Mouse (Mus musculus) v-Abl transformed pro-B cells (cell line): ENCODE results near the gene Ldlrad3.

ENCODE experiments used
- in situ Hi-C, 2 experiments: fragments of 400-800 bp; cut with MboI; formaldehyde crosslinking; loops; one replicate each; pipeline ENCODE4 v1.15.1; 2025; ENCODE audit not compliant: unreplicated experiment in 2 of 2

Ldlrad3 gene

GRCm38 (mm10) chr2:102091516-102092350 is 94.5 kb downstream of the Ldlrad3 start:
- in situ Hi-C loops: loop anchor here in 1 of 2 experiments (10.0 kb wide), 1 partner anchor 203 kb away; no protein-coding TSS in a partner anchor

DNA sequence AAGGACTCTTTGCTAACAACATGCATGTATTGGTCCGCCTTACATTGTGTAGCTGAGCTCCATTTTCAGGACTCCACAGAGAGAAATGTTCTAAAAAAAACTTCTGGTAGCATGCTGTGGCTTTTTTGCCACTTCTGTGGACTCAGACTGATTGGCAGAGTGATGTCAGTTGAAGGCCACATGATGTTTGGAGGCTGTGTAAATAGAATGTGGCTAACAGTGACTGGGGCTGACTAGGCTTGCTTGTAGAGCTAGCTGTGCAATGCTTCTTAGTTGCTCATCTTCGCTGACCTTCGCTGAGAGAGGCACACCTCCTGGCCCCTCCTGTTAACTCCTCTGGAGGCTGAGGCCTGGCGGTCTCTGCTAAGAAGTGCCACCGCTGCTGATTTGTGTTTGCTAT is 98.4 kb downstream of the Ldlrad3 start:
- in situ Hi-C loops: no loop called here

DNA sequence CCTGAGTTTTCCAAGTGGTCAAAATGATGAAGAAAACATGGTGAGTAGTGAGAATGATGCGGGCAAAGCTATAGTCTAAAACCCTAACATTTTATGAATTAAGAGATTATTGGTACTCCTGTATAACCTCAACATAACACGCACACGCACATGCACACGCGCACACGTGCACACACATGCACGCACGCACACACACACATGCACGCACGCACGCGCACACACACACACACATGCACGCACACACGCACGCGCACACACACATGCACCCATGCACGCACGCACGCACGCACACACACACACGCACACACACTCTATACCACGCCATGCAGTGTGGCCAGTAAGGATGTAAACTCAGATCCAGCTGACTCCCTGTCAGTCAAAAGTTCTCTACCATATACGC is 99.6 kb downstream of the Ldlrad3 start:
- in situ Hi-C loops: no loop called here

DNA sequence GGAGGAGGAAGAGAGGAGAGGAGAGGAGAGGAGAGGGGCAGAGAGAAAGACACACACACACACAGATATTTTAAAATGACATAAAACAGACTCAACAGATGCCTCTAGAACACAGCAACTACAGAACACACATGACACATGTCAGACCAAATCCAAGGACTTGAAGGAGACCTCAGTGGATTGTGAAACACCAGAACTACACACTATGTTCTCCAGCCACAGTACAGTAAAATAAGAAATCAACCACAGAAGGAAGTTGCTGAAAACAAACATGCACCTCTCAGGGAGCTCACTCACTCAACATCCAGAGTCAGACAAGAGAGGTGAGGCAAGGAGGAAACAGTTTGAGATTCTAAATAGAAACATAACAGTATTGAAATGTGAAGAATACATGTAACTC is 103.4 kb downstream of the Ldlrad3 start:
- in situ Hi-C loops: no loop called here

DNA sequence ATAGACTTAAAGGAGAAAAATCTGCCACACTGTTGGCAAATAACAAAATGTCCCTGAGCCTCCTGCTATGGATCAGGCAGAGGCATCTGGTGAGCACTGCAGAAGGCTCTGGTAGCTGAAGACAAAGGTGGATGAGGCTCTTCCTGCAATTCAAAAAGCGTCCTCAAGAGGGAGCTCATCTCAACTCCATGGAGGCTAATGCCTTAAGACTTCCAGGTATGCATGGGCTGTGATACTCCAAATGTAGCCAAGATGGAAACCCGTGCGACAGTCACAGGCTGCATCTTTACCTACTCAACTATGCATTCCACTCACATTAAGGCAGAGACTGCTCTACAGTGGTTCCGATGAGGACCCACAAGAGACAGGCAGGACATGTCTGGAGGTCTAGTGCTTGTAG is 108.6 kb downstream of the Ldlrad3 start:
- in situ Hi-C loops: loop anchor here in 1 of 2 experiments (5.0 to 10.0 kb wide), 2 partner anchors 40 to 1417 kb away; no protein-coding TSS in a partner anchor

- in situ Hi-C loops: loop anchor here in 1 of 2 experiments (5.0 to 10.0 kb wide), 2 partner anchors 39 to 1419 kb away; no protein-coding TSS in a partner anchor
Observed at GRCm38 (mm10) chr2:102076237-102076636, 109.9 kb downstream of the Ldlrad3 start.

GRCm38 (mm10) chr2:102073266-102074037 is 112.7 kb downstream of the Ldlrad3 start:
- in situ Hi-C loops: loop anchor here (5.0 to 25.0 kb wide), 3 partner anchors 36 to 1714 kb away; partner anchors contain the start of gene Caprin1 (in 1 of the 2)

GRCm38 (mm10) chr2:102072859-102073258 is 113.3 kb downstream of the Ldlrad3 start:
- in situ Hi-C loops: loop anchor here (5.0 to 25.0 kb wide), 3 partner anchors 36 to 1714 kb away; partner anchors contain the start of gene Caprin1 (in 1 of the 2)

GRCm38 (mm10) chr2:102071022-102071717 is 115.0 kb downstream of the Ldlrad3 start:
- in situ Hi-C loops: loop anchor here (5.0 to 25.0 kb wide), 3 partner anchors 34 to 1716 kb away; partner anchors contain the start of gene Caprin1 (in 1 of the 2)

DNA sequence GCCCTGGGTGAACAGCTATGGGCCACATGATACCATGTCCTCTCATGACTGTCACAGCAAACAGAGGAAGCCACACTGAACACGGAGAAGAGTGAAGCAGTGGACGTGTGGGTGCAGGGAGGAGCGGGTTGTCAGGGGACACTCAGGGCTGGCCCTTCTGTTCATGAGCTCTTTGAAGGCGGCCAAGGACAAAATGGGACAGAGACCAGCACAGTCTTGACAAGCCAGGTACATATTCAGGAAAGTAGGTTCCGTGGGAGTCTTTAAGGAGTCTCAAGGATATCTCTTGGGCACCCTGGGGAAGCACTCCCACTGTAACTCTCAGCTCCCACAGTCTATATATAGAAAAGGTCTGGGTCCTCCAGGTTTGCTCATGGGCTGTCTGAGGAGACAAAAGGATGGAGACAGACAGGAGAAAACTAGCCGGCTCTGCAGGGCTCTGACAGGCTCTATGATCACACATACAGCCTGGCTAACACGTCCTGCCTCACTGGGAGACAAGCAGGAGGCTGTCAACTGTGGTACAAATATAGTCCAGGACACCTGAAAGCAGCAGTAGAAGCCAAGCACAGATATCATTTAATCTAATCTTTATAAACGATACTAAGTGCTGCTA is 121.3 kb downstream of the Ldlrad3 start:
- in situ Hi-C loops: loop anchor here in 1 of 2 experiments (25.0 kb wide), 1 partner anchor 1722 kb away; the partner anchor contains the start of gene Caprin1

DNA sequence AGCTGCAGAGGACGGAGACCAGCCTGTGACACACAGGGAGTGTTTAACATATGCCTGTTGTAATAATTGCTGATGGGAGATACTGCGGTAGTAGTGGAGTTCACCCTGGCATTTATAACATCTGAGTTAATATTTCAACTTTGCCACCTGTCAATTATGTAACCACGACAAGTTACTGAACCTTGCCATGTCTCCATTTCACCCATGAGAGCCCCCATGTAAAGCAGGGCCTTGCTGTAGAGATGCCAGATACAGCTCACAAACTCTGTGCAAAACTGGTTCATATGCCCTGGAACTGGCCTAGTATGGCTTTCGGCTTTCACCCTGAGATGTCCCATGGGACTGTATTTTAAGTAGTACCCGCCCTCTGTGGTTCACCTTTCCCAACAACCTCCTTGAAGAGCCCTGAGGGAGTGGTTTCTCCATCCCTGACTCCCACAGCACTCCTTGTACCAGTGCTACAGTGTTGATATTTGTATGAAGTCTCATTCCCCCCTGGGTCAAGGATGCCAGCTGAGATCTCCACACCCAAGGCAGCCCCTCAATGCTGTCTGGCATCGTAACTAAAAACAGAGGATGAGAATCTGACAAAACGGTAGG is 122.2 kb downstream of the Ldlrad3 start:
- in situ Hi-C loops: loop anchor here in 1 of 2 experiments (25.0 kb wide), 1 partner anchor 1723 kb away; the partner anchor contains the start of gene Caprin1

GRCm38 (mm10) chr2:102062861-102063468 is 123.2 kb downstream of the Ldlrad3 start:
- in situ Hi-C loops: loop anchor here in 1 of 2 experiments (25.0 kb wide), 1 partner anchor 1724 kb away; the partner anchor contains the start of gene Caprin1

DNA sequence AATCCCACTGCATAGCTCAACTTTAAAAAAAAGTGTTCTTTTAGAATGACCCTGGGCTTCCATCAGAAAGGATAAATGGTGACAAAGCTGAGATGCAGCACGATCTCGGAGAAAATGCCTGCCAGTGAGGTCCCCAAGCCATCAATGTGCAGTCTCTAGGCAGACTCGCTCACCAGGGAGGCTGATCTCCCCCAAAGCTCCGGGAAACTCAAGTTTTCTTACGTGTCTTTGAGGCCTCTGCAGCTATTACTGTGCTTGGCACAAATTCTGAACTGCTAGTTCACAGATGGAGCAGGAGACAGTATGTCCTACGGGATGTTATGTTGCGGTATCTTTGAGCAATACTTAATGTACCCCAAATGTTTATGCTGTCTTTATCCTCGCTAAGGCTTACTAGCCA is 124.3 kb downstream of the Ldlrad3 start:
- in situ Hi-C loops: loop anchor here in 1 of 2 experiments (25.0 kb wide), 1 partner anchor 1725 kb away; the partner anchor contains the start of gene Caprin1

DNA sequence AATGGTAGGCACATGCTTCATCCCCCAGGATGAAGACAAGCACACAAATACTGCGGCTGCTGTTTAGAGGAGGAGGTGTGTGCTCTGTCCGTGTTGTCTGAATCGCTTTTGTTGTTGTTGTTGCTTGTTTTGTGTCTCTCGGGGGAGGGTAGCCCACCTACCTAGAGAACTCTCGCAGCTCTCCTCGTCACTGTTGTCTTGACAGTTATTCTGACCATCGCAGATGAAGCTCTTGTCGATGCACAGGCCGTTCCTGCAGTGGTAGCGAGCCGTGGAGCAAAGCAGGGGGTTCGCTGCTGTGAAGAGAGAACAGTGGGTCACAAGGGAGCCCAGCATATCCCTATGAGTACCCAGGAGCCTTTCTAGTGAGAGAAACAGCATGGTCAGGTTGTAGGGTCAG is 128.4 kb downstream of the Ldlrad3 start:
- in situ Hi-C loops: loop anchor here (10.0 to 25.0 kb wide), 2 partner anchors 1427 to 1730 kb away; partner anchors contain the start of genes Caprin1 (in 1 of the 2) and Cat (in 1 of the 2)

DNA sequence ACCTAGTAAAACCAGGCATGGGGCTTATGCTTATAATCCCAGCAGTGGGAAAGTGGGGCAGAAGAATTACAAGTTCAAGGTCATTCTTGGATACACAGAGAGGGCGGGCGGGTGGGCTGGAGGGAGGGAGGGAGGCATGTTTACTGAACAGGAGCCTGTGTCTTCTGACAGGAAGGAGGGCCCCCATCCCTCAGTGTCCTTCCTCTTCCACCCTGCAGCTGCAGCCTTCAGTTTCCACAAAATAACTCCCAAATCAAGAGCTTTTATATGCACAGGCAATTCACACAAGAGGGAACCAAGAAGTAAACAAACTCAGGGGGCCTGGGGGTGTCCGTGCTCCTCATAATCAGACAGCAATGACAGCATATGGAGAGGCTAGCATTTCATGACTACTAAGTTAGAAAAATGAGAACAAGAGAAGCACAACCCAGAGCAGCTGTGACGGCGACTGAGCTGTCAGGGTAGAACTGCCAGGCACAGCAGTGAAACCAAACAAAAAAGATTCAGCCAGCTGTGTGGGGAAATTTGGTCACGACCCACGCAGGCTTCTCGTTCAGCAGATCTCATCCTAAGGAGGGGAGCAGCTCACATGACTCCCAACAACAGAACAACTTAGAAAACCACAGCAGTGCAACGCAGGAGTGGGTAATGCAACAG is 129.0 kb downstream of the Ldlrad3 start:
- in situ Hi-C loops: loop anchor here (10.0 to 25.0 kb wide), 2 partner anchors 1428 to 1730 kb away; partner anchors contain the start of genes Caprin1 (in 1 of the 2) and Cat (in 1 of the 2)

- in situ Hi-C loops: loop anchor here (10.0 to 25.0 kb wide), 2 partner anchors 1429 to 1731 kb away; partner anchors contain the start of genes Caprin1 (in 1 of the 2) and Cat (in 1 of the 2)
Observed at GRCm38 (mm10) chr2:102056144-102056543, 130.0 kb downstream of the Ldlrad3 start.

DNA sequence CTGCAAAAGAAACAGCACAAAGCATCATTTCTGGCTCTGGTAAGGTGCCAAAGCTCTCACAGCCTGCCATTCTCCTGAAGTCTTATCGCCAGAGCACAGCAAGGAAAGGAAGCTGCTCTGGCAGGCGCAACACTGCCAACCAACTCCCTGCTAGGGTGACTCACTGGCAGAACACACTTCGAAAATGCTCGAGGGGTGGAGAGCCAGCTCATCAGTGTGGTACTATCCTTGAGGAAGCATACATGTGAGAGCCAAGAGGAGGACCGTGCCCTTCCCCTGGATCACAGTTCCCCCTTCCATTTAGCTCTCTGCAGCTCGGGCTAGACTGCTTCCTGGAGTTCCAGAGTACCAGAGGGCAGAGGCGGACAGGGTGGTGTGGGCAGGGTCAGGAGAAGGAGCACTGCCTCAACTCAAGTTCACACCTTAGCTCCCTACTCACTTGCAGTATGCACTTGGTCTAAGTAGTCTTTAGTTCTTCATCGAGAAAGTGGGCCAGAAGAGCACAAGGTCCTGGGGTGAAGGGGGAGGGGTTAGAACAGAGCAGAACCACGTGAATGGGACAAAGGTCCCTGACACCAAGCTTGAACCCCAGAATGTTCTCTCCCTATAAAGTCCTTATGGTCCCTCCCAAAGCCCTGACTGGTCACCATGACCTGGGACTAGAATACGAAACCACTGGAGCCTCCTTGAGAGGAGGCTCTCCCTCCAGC is 133.1 kb downstream of the Ldlrad3 start:
- in situ Hi-C loops: loop anchor here (10.0 to 25.0 kb wide), 2 partner anchors 1432 to 1734 kb away; partner anchors contain the start of genes Caprin1 (in 1 of the 2) and Cat (in 1 of the 2)
